Mouse (Mus musculus): ENCODE data around the gene Trpv2. TPM values are rescaled to one million over a fixed set of nuclear protein-coding genes. Genes with fewer than 3 reads are reported as not detected.

Trpv2 gene
- polyA plus RNA-seq (2012; rRNA removed) = 16.8 and 16.9 TPM in 2 replicates

DNA sequence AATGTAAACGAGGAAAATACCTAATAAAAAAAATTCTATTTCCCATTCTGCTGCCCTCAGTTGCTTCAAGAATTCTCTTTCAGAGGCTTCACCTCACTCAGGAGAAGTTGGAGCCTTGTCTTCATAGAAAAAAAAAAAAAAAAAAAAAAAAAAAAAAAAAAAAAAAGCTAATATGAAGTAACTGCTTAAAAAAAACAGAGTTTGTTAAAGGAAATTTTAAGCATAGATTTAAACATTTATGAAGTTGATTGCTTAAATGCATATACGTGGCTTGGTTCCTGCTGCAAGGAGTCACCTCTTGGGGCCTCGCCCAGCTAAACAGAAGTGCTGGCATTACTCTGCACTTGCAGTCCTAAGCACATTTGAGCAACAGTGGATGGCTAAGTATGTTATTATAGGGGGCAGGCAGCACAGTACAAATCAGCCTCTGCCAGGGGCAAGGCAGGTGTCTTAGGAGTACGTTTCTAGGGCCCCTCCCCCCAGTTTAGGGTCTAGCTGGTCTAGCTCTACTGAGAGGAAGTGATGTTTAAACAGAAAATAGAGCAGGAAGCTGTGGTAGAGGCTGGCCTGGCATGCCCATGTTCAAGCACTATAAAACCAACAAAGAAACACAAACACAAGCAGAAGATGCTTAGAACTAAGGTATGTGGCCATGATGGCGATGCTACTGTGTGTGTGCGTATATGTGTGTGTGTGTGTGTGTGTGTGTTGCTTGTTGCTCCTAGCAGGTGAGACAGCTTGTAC is at the start of gene Trpv2:
Gene Trpv2 (plus strand): TSS at position 528 of the 744 bp plus-strand sequence.

DNA sequence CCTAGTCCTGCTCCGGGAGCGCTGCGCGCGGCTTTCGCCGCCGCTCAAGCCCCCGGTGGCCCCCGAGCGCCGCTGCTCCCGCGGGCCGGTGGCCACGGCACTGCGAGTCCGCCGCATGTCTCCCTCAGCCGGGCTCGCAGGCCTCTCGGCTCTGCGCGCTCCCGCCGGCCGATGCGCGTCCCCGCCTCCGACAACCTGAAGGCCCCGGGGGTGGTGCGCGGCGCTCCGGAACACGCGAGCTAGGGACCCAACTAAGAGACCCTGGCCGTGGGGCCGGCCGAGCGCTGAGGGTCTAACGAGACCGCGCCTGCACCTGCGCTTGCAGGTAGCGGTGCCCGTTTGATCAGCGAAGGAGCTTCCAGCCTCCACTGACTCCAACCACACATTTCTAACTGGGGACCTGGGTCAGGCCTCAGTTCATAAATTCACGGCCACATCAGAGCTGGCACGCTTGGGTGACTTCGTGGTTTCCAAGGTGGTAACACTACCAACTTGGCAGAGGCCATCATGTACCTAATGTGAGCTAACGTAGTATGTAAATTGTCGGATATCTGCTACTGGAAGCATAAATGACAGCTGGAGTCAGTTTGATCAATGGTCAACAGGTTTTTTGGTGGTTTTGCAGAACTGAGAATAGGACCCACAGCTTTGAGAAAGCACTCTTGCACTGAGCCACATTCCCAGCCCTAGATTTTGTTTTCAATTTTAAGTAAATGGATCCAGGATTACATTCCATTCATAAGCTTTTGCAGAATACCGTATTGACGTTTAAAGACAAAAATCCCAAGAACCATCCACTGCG is 35.0 kb upstream of the Trpv2 start, which contains the start of gene Cenpv:
Gene Cenpv (minus strand): TSS at position 173 of the 802 bp plus-strand sequence.

DNA sequence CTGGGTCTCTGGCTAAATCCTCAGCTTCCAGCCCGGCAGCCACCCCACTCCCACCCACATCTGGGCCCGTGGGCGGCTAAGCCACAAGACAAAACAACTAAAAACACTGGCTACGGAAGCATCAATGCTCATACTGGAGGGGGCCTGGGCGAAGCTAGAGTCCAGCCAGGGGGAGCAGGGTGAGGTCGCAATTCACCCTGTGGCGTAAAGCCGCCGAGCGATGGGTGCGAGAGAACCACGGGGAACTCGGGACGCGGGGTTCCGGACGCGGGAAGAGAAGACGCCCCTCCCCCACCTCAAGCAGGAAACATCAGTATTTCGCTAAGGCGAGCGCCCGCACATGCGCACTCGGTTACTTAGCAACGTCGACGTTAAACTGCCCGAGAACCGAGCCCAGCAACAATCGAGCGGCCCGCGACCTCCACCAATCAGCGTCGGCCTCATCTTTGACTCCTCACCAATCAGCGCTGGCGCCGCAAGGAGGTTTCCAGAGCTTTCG is 23.5 kb upstream of the Trpv2 start, which contains the start of gene Ubb:
Gene Ubb (plus strand): TSS at position 445 of the 499 bp plus-strand sequence.

DNA sequence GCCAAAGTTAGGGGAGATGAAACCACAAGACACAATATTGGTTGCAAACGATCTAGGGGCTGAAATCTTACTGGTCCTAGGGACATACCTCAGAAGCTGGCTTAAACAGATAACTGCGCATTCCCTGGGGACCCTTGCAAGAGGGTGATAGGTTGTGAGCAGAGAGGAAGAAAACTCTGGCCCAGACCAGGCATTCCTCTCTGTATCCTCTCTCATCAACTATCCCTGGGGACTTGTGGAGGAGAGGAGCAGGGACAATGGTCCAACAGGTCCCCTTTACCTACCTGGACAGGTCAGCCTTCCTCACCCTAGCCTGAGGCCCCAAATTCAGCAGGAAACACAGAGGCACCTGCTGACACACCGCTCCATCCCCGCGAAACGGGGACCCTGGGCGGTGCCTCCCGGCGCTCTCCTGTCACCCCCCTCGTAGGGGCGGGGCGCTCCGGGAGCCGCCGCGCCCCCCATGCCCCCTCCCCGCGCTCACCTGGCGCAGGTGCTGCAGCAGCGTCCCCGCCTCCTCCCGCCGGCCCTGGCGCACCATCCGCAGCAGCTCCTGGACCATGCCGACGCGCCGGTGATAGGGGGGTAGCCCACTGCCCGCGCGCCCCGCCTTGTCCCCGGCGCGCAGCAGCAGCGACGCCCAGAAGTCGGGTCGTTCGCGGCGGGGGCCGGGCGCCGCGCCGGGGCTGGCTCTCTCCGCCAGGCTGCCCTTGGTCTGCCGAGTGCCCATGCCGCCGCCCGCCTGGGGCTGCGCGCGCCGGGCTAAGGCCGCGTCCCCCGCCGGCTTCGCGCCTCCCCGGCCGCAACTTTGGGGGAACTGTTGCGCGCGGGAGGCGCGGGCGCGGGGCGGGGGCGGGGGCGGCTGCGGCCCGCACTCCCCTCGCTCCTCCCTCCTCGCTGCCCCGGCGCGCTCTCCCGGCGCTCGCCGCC is 73.6 kb downstream of the Trpv2 start, which contains the start of gene Lrrc75a:
Gene Lrrc75a (minus strand): TSS at position 863 of the 930 bp plus-strand sequence.

DNA sequence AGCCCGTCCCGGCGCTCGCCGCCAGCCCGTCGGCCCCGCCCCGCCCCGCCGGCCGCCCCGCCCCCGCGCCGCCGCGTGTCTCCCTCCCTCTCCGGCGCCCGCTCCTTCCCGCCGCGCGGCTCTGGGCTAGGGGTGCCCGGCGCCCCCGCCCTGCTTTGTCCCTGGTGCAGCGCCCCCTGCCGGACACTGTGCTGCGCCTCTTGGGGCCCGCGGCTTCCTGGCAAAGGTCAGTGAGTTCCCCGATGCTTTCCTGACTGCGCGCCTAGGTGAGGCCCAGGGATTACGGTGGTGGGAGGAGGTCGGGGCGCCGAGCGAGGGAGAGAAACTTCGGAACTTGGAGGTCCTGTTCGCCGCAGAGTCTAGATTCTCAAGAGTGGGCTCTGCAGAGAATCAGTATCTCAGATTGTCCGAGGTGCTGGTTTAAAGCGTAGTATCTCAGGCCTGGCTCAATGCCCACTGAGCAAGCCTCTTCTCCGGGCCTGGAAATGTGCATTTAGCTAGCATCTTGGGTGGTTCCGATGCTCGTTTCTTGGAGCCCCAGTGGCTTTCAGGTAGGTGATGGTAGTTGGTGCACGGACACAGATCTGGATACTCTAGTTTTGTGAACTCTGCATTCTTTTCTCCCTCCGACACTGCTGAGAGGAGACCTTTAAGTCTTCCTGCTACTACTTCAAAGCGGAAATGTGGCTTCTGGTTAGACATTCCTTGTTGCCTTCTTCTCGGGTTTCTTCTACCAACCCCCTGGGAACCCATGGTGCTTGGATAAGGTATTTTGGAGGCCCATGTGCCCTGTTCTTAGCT is 74.5 kb downstream of the Trpv2 start, which contains the start of gene Mmgt2:
Gene Mmgt2 (plus strand): TSS at position 74 of the 801 bp plus-strand sequence.

Other genes starting within 250 kb of the Trpv2 start
- 5.8 and 7.4 TPM in 2 replicates for gene Pigl, start 116.0 kb upstream of the Trpv2 start, polyA plus RNA-seq (2012; rRNA removed)
- gene Ncor1, start 115.9 kb upstream of the Trpv2 start, polyA plus RNA-seq (2012; rRNA removed) = 73.9 and 103 TPM in 2 replicates
- gene Cenpv, start 35.2 kb upstream of the Trpv2 start, polyA plus RNA-seq (2012; rRNA removed) = 73.2 and 94.6 TPM in 2 replicates
- 1,880 and 1,997 TPM in 2 replicates for gene Ubb, start 23.3 kb upstream of the Trpv2 start, polyA plus RNA-seq (2012; rRNA removed)
- gene Lrrc75a, start 74.0 kb downstream of the Trpv2 start, polyA plus RNA-seq (2012; rRNA removed) = 56.1 and 58.1 TPM in 2 replicates
- gene Mmgt2, start 74.2 kb downstream of the Trpv2 start, polyA plus RNA-seq (2012; rRNA removed) = 79.6 and 85.9 TPM in 2 replicates
- 1.7 and 1.9 TPM in 2 replicates for gene Zfp287, start 157.4 kb downstream of the Trpv2 start, polyA plus RNA-seq (2012; rRNA removed)
- gene Gm10428, start 178.6 kb downstream of the Trpv2 start, polyA plus RNA-seq (2012; rRNA removed) = not detected in 2 replicates
- gene Zfp286, start 215.0 kb downstream of the Trpv2 start, polyA plus RNA-seq (2012; rRNA removed) = 1.3 and 1.4 TPM in 2 replicates
- gene Trim16, start 245.7 kb downstream of the Trpv2 start, polyA plus RNA-seq (2012; rRNA removed) = 3.5 and 3.6 TPM in 2 replicates

Data from ovary, adult 2 months (tissue).